Mouse (Mus musculus): ENCODE measurements around the gene Jam2. TPM values are rescaled to one million over a fixed set of nuclear protein-coding genes. Genes with fewer than 3 reads are reported as not detected.

The Jam2 gene
- polyA plus RNA-seq, 1 experiment from 2014 or later, result 5.9 TPM

DNA sequence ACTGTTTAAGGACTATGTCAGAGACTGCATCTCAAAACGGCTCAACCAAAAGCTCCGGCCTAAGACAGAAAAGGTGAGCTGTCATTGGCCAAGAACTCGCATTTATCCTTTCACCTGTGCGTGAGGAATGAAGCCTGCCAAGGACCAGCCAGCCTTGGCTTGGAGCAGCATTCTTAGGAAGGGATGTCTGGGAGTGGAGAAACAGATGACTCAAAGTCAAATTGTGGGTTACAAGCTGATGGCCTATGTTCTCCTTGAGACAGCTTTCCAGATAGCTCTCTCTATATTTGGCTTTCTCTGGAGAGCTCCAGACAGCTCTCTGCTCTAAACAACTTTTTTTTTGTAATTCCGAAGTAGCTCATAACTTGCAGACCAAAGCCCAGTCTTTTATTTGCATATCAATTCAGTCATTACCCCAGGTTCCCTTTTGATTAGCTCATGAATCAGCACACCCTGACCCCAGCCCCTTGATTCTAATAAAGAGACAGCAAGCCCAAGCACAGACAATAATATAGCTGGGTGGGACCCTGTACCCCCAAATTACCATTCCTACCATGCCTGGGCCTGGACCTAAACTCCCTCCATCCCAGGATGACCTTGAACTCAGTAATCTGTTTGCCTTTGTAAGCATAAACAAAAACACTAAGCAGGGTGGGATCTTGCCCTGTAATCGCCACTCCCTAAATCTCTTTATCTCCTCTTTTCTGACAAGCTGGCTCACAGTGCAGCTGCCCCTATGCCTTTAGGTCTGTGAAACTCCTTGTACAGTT, 5.1 kb downstream of the Jam2 start:
- no peaks in the 10 kb centered on the region for H3K36me3 ChIP-seq (ENCODE audit: control insufficient read depth, insufficient read depth)
- WGBS, result 78% methylated on average over 6 of the region's 6 CpGs
- peaks cover 19% of the 10 kb centered on the region; the same call in 1 of the 2 replicates for H3K27me3 ChIP-seq (replicated peaks; ENCODE audit: control insufficient read depth, insufficient read depth, low read length)
- no peak overlapping the region for H3K27ac ChIP-seq (ENCODE audit: low read depth, low read length)
- H3K9me3 ChIP-seq (ENCODE audit: control insufficient read depth), result no peaks in the 10 kb centered on the region
- H3K4me3 ChIP-seq (ENCODE audit: low read depth, low read length), result no peak overlapping the region
- H3K4me1 ChIP-seq (replicated peaks; ENCODE audit: control insufficient read depth, insufficient read depth, low read length), result no peaks in the 10 kb centered on the region
- no peak for TF ChIP-seq CTCF (IDR thresholded peaks at IDR 0.05; ENCODE audit: low read depth)
- no peak overlapping the region for H3K9ac ChIP-seq (ENCODE audit: low read depth, low read length)
- ATAC-seq, result no peak
- no peak overlapping the region for H3K4me2 ChIP-seq (replicated peaks; ENCODE audit: low read depth)

GRCm38 (mm10) chr16:84779718-84780117, 5.8 kb downstream of the Jam2 start:
- 64% methylated on average over 5 of the region's 5 CpGs for WGBS
- H3K4me3 ChIP-seq (ENCODE audit: low read depth, low read length), result no peak overlapping the region

GRCm38 (mm10) chr16:84783279-84783678, 9.4 kb downstream of the Jam2 start:
- Histone ChIP-seq H3K4me1 (replicated peaks; ENCODE audit: control insufficient read depth, insufficient read depth, low read length) (no peaks in the 10 kb centered on the region), H3K27ac (ENCODE audit: low read depth, low read length) (no peak overlapping the region), H3K36me3 (ENCODE audit: control insufficient read depth, insufficient read depth) (no peaks in the 10 kb centered on the region), H3K4me2 (replicated peaks; ENCODE audit: low read depth) (no peak overlapping the region), H3K4me3 (ENCODE audit: low read depth, low read length) (no peak overlapping the region), H3K27me3 (replicated peaks; ENCODE audit: control insufficient read depth, insufficient read depth, low read length) (no peaks in the 10 kb centered on the region), H3K9ac (ENCODE audit: low read depth, low read length) (no peak overlapping the region), H3K9me3 (ENCODE audit: control insufficient read depth) (no peaks in the 10 kb centered on the region)
- ATAC-seq, result no peak
- WGBS, result 48% methylated on average over 2 of the region's 2 CpGs
- no peak for TF ChIP-seq CTCF (IDR thresholded peaks at IDR 0.05; ENCODE audit: low read depth)

More at GRCm38 (mm10) chr16:84779718-84780117, 5.8 kb downstream of the Jam2 start:
- ATAC-seq, result no peak
- Histone ChIP-seq H3K9ac (ENCODE audit: low read depth, low read length) (no peak overlapping the region), H3K27ac (ENCODE audit: low read depth, low read length) (no peak overlapping the region), H3K4me2 (replicated peaks; ENCODE audit: low read depth) (no peak overlapping the region), H3K27me3 (replicated peaks; ENCODE audit: control insufficient read depth, insufficient read depth, low read length) (peaks cover 13% of the 10 kb centered on the region; the same call in 1 of the 2 replicates), H3K4me1 (replicated peaks; ENCODE audit: control insufficient read depth, insufficient read depth, low read length) (no peaks in the 10 kb centered on the region), H3K9me3 (ENCODE audit: control insufficient read depth) (no peaks in the 10 kb centered on the region), H3K36me3 (ENCODE audit: control insufficient read depth, insufficient read depth) (no peaks in the 10 kb centered on the region)
- TF ChIP-seq CTCF (IDR thresholded peaks at IDR 0.05; ENCODE audit: low read depth), result no peak

GRCm38 (mm10) chr16:84784966-84785365, 11.0 kb downstream of the Jam2 start:
- no peak for TF ChIP-seq CTCF (IDR thresholded peaks at IDR 0.05; ENCODE audit: low read depth)

DNA sequence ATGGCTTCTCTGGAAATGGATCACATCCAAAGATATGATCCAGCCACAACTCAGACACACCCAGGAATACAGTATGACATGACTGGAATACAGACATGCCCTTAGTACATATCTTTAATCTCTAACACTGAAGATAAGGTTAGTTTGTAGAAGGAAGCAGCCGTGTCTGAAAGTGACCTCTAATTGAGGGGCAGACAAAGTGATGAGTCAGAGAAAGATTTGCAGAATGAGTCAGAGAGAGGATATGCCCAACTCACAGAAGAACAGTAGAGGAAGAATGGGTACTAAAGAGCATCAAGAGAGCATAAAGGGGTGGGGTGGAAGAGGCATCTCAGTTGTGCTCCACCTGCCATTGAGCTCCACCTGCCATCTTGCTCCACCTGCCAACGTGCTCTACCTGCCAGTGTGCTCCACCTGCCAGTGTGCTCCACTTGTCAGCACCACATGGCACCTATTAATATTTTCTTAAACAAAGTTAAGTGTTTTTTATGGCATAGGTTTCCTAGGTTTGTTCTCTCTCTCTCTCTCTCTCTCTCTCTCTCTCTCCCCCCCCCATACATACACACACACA, 16.8 kb downstream of the Jam2 start:
- H3K27ac ChIP-seq (ENCODE audit: low read depth, low read length), result no peak overlapping the region
- no peaks in the 10 kb centered on the region for H3K4me1 ChIP-seq (replicated peaks; ENCODE audit: control insufficient read depth, insufficient read depth, low read length)

More at GRCm38 (mm10) chr16:84784966-84785365, 11.0 kb downstream of the Jam2 start:
- WGBS, result 34% methylated on average over 7 of the region's 7 CpGs
- Histone ChIP-seq H3K9ac (ENCODE audit: low read depth, low read length) (no peak overlapping the region), H3K27ac (ENCODE audit: low read depth, low read length) (no peak overlapping the region), H3K9me3 (ENCODE audit: control insufficient read depth) (no peaks in the 10 kb centered on the region), H3K4me1 (replicated peaks; ENCODE audit: control insufficient read depth, insufficient read depth, low read length) (no peaks in the 10 kb centered on the region), H3K4me3 (ENCODE audit: low read depth, low read length) (no peak overlapping the region), H3K4me2 (replicated peaks; ENCODE audit: low read depth) (no peak overlapping the region), H3K27me3 (replicated peaks; ENCODE audit: control insufficient read depth, insufficient read depth, low read length) (no peaks in the 10 kb centered on the region), H3K36me3 (ENCODE audit: control insufficient read depth, insufficient read depth) (no peaks in the 10 kb centered on the region)
- no peak for ATAC-seq

GRCm38 (mm10) chr16:84793401-84793800, 19.5 kb downstream of the Jam2 start:
- no peak overlapping the region for H3K4me2 ChIP-seq (replicated peaks; ENCODE audit: low read depth)
- no peak for TF ChIP-seq CTCF (IDR thresholded peaks at IDR 0.05; ENCODE audit: low read depth)
- H3K9ac ChIP-seq (ENCODE audit: low read depth, low read length), result no peak overlapping the region
- no peaks in the 10 kb centered on the region for H3K4me1 ChIP-seq (replicated peaks; ENCODE audit: control insufficient read depth, insufficient read depth, low read length)
- H3K36me3 ChIP-seq (ENCODE audit: control insufficient read depth, insufficient read depth), result no peaks in the 10 kb centered on the region
- no peak overlapping the region for H3K27ac ChIP-seq (ENCODE audit: low read depth, low read length)
- ATAC-seq, result no peak
- H3K27me3 ChIP-seq (replicated peaks; ENCODE audit: control insufficient read depth, insufficient read depth, low read length), result no peaks in the 10 kb centered on the region
- no peak overlapping the region for H3K4me3 ChIP-seq (ENCODE audit: low read depth, low read length)
- 85% methylated on average over 14 of the region's 14 CpGs for WGBS
- no peaks in the 10 kb centered on the region for H3K9me3 ChIP-seq (ENCODE audit: control insufficient read depth)

More for the DNA sequence above, 16.8 kb downstream of the Jam2 start:
- Histone ChIP-seq H3K27me3 (replicated peaks; ENCODE audit: control insufficient read depth, insufficient read depth, low read length) (no peaks in the 10 kb centered on the region), H3K9me3 (ENCODE audit: control insufficient read depth) (no peaks in the 10 kb centered on the region), H3K4me2 (replicated peaks; ENCODE audit: low read depth) (no peak overlapping the region), H3K9ac (ENCODE audit: low read depth, low read length) (no peak overlapping the region), H3K4me3 (ENCODE audit: low read depth, low read length) (no peak overlapping the region), H3K36me3 (ENCODE audit: control insufficient read depth, insufficient read depth) (no peaks in the 10 kb centered on the region)
- 56% methylated on average over 2 of the region's 2 CpGs for WGBS
- ATAC-seq, result no peak
- no peak for TF ChIP-seq CTCF (IDR thresholded peaks at IDR 0.05; ENCODE audit: low read depth)
